ENCODE assay signal across 9 mouse cellular contexts in the genomic region with DNA sequence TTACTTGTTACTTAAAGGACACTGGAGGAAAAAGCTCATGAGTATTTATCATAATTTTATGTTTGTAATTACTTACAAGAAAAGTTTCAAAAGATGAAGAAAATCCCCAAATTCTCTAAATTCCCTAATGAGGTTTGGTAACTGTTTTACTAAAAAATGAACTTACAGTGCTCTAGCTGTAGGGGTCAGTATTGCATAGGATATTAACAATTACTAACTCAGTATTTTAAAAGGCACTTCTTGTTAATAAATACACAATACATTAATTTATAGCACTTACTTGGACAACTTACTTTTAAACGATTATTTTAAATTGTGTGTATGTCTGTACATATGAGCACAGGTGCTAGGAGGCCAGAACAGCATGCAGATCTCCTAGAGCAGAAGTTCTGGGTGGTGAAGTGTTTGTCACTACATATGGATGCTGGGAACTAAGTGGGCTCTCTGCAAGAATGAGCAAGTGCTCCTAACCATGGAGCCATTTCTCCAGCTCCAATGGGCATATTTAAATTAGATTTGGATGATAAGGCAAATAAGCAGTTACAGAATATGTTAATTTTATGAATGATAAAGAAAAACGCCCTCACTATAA. TPM values are rescaled to one million over a fixed set of nuclear protein-coding genes. Genes with fewer than 3 reads are reported as not detected.
DNase-seq lines count a peak whose midpoint lies in the region; ATAC-seq and TF ChIP-seq lines count a peak whose summit lies in the region.
"Had no signal": no experiment of that assay in that cellular context is flagged by ENCODE, and none has a peak within 500 bp of the region (broad histone marks: within the 10 kb centered on the region; RNA-seq: fewer than 3 reads in every experiment).

No protein-coding gene starts in this region.

- H3K4me2 ChIP-seq in midbrain, embryonic 13.5 days (replicated peaks): no peak overlapping the region
- H3K4me2 ChIP-seq: heart, embryonic 15.5 days; limb, embryonic 12.5 days had no signal

- H3K4me3 ChIP-seq in layer of hippocampus, adult 2 months: no peak overlapping the region
- no peak overlapping the region for H3K4me3 ChIP-seq in E14TG2a.4 (replicated peaks; ENCODE audit: low read length)
- H3K4me3 ChIP-seq in midbrain, embryonic 13.5 days (replicated peaks): no peak overlapping the region
- H3K4me3 ChIP-seq: heart, embryonic 15.5 days; limb, embryonic 12.5 days had no signal

- no peak overlapping the region for H3K9ac ChIP-seq in midbrain, embryonic 13.5 days (replicated peaks)
- H3K9ac ChIP-seq: heart, embryonic 15.5 days; limb, embryonic 12.5 days had no signal

- H3K27ac ChIP-seq in layer of hippocampus, adult 2 months: no peak overlapping the region
- no peak overlapping the region for H3K27ac ChIP-seq in midbrain, embryonic 13.5 days
- H3K27ac ChIP-seq: heart, embryonic 15.5 days; limb, embryonic 12.5 days had no signal

- no peaks in the 10 kb centered on the region for H3K27me3 ChIP-seq in E14TG2a.4 (ENCODE audit: insufficient read depth, low read length)
- H3K27me3 ChIP-seq in midbrain, embryonic 13.5 days: no peaks in the 10 kb centered on the region
- H3K27me3 ChIP-seq: heart, embryonic 15.5 days; limb, embryonic 12.5 days had no signal

- TF ChIP-seq CTCF in layer of hippocampus, adult 2 months (conservative IDR thresholded peaks at IDR 0.05): peak; percentile 94
- TF ChIP-seq CTCF in E14TG2a.4 (conservative IDR thresholded peaks at IDR 0.05; ENCODE audit: low read length): peak; percentile 42

- no peaks in the 10 kb centered on the region for H3K9me3 ChIP-seq in E14TG2a.4 (ENCODE audit: low read length)
- H3K9me3 ChIP-seq in midbrain, embryonic 13.5 days: no peaks in the 10 kb centered on the region
- H3K9me3 ChIP-seq: heart, embryonic 15.5 days; limb, embryonic 12.5 days had no signal

- no peak for DNase-seq in layer of hippocampus, adult 2 months (ENCODE audit: low spot score in 2 of 2)
- DNase-seq in layer of hippocampus, postnatal 10 days (ENCODE audit: low spot score in 2 of 2): no peak
- peak; percentile 34 for DNase-seq in embryo, embryonic 10.5 days (ENCODE audit: low spot score)
- no peak for DNase-seq in thymus, postnatal 4 days
- DNase-seq in cerebellum, adult 18-20 months: no peak

- peak; percentile 45; the same call in 1 of the 2 replicates for ATAC-seq in midbrain, embryonic 13.5 days

- H3K36me3 ChIP-seq in E14TG2a.4 (ENCODE audit: insufficient read depth, low read length): peaks cover 80% of the 10 kb centered on the region
- peaks cover 31% of the 10 kb centered on the region for H3K36me3 ChIP-seq in midbrain, embryonic 13.5 days

- 85% methylated on average over 2 of the region's 2 CpGs for WGBS in midbrain, embryonic 13.5 days

- H3K4me1 ChIP-seq in E14TG2a.4 (replicated peaks; ENCODE audit: low read depth, low read length): no peaks in the 10 kb centered on the region
- no peaks in the 10 kb centered on the region for H3K4me1 ChIP-seq in midbrain, embryonic 13.5 days (replicated peaks)
- H3K4me1 ChIP-seq: heart, embryonic 15.5 days; limb, embryonic 12.5 days had no signal

RNA-seq across cellular contexts. Expression of a gene that starts 21.5 kb away (rescaled TPM):
- total RNA-seq in layer of hippocampus, adult 2 months (2021): 10 to 100 TPM; 50.3 to 55.7 TPM
- 10 to 100 TPM; 82.8 to 83.4 TPM for total RNA-seq in layer of hippocampus, postnatal 10 days (2021)
- 37.6 and 37.8 TPM in 2 replicates for polyA plus RNA-seq in midbrain, embryonic 13.5 days (2015; fragmentation: Nextera tagmentation; extraction: Ambion mirVana)
